Mouse (Mus musculus): Measurements from ENCODE around the gene Ipmk.
"Not testable (repeated sequence)": the region's sequence is repeated elsewhere in the genome, so short reads cannot be mapped to it uniquely, and the experiment has no call there.

Ipmk gene

GRCm38 (mm10) chr10:71422047-71423037 lies 74.8 kb downstream of the Ipmk start:
- DNase-seq (ENCODE audit: low spot score in 2 of 2): peak in 1 of 2 experiments; percentile 28

DNA sequence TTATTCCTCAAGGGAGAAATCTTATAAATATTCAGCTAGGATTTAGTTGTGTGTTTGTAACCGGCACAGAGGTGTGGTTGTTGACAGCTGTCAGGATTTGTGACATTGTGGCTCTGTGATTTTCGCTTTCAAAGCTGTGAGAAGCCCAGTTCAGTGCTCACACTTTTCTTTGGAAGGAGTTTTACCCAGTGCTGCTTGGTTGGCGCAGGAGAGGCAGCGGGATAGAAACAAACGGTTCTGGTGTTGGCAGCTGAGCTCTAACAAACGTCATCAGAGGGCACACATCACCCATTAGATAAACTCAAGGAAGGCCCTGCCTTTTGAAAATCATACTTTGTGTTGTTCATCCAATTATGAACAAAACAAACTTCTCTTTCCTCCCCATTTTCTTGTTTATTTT lies 79.2 kb downstream of the Ipmk start:
- no peak for DNase-seq (ENCODE audit: low spot score in 2 of 2)

DNA sequence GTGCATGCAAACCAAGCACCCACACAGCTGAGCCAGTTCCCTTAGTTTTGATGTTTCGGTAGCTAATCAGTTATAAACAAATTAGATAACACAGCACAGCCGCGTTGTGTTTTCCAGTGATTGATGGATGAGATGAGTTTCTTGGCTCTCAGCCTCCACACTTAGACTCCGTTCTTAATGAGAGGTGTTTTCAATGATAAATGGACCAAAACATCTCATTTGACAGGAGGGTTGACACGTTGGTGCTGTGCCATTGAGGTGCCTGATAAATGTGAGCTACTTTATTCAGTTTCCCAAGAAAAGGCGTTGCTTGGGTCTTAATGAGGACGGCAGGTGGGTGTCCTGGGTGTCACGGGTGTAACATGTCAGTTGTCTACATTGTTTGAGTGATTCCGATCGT lies 79.8 kb downstream of the Ipmk start:
- DNase-seq (ENCODE audit: low spot score in 2 of 2): no peak

DNA sequence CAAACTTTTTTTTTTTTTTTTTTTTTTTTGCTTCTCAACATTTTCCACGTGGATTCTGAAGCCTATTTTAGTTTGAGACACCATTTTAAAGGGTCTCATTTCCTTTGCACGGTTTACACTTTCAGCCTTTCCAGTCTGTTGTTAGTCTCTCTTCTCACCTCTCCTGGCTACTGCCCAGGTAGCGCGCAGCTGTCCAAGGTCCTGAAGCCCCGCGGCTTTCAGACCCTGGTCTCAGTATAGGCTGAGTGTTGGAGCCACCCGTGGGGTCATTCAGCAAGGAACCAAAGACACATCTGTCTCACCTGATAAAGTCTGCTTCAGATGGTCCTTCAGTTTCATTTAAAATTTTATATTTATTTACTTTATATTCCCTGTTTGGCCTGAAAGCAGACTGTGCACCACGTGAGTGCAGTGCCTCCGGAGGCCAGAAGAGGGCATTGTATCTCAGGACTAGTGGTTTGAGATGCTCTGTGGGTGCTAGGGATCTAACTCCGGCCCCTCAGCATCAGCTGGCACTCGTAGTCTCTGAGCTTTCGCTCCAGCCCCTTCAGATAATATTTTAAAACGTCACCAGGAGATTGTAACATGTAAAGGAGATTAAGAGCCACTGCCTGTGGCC lies 80.8 kb downstream of the Ipmk start:
- DNase-seq (ENCODE audit: low spot score in 2 of 2): no peak

DNA sequence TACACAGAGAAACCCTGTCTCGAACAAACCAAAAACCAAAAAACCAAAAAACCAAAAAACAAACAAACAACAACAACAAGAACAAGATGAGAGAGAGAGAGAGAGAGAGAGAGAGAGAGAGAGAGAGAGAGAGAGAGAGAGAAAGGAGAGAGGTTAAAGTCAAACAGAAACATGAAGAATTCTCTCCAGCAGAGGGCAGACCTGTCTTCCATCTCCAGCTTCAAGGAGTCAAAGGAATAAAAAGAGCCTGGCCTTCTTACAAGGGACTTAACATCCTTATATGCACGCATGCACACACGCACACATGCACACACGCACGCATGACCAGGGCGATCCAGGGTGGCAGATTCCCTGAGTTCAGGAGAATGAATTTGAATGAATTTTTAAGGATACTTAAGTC lies 83.1 kb downstream of the Ipmk start:
- no peak for DNase-seq (ENCODE audit: low spot score in 2 of 2)

DNA sequence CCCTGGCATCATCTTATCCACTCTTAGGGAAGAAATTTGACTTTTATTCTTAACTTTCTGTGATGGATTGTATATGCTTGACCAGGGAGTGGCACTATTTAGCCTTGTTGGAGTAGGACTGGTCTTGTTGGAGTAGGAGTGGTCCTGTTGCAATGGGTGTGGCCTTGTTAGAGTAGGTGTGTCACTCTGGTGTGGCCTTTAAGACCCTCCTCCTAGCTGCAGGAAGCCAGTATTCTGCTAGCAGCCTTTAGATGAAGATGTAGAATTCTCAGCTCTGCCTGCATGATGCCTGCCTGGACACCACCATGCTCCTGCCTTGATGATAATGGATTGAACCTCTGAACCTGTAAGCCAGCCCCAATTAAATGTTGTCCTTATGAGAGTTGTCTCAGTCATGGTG lies 95.5 kb downstream of the Ipmk start:
- DNase-seq (ENCODE audit: low spot score in 2 of 2): no peak

DNA sequence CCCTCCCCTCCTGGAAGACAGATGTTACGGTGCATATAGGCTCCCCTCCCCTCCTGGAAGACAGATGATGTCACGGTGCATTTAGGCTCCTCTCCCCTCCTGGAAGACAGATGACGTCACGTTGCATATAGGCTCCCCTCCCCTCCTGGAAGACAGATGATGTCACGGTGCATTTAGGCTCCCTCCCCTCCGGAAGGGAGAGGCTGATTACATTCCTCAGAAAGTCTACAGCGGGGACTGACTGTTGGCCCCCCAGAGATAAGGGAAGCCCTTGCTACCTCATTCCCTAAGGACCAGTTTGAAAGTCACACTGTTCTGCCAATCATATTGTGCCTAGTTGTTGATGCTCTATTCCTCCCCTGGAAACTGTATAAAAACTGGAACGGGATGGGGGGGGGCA lies 100.1 kb downstream of the Ipmk start:
- DNase-seq (ENCODE audit: low spot score in 2 of 2): no peak

DNA sequence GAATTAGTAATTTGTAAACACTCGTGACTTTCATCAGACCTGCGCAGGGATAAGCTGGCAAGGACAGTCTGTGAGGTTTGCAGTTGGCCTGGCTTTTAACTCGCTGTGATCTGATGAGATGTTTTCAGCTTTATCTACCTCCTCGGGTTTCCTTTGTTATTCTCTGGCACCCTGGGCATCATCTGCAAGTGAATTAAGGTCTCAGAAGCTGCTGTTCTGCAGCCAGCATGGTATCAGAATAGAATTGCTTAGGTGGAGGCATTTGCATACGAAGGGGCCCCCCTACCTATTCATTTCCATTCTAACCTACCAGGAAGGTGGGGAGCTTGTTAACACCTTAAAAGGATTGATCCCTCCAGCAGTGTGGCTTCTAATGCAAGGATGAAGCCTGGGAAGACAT lies 100.7 kb downstream of the Ipmk start:
- DNase-seq (ENCODE audit: low spot score in 2 of 2): no peak

GRCm38 (mm10) chr10:71455355-71455754 lies 107.8 kb downstream of the Ipmk start:
- DNase-seq (ENCODE audit: low spot score in 2 of 2): no peak

DNA sequence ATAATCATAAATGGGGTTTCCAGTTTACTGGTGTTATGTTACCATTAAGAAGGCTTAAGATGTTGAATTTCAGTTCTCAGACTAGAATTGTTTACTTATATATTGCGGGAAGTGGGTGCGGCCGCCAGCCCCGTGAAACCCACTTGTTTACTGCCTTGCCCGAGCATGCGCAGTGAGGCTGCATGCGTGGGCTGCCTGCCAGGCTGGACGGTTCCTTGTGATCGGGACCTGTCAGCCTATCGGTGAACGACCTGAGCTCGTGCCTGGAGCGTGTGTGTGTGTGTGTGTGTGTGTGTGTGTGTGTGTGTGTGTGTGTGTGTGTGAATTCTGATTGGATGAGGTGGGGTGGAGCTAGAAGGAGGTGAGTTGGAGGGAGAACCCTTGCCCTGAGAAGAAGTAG lies 114.8 kb downstream of the Ipmk start:
- DNase-seq (ENCODE audit: low spot score in 2 of 2): not testable (repeated sequence)

DNA sequence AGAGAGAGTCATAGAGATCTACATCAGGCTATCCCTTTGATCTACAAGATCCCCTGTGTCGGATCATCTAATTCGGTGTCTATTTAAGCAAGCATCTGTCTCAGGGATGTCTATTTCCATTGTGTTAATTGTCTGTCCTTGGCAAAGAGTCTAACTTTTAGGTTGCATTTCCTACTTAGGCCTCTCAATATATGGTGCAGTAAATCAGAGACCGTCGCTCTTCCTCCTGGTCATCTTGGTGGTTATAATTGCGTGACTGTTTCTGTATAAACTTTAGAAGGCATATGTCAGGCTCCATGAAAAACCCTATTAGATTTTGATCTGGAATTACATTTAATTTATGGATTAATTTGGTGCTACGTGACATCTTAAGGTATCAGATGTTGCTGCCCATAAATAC lies 116.9 kb downstream of the Ipmk start:
- no peak for DNase-seq (ENCODE audit: low spot score in 2 of 2)

DNA sequence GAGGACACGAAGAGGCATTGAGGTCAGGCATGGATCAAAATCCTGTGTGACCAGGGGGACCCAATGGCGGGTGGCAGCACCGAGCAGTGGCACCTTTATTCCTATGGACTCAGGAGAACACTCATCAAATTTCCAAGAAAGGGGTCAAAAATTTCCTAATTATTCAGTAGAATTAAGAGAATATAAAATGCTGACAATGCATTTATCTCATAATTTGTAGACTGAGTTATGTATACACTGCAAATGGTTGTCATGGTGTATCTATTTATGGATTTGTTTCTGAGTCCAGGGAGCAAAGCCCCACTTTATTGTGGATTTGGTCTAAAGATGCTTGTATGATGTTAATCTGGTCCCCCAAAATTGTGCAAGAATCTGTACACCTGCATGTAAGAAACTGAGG lies 120.8 kb downstream of the Ipmk start:
- DNase-seq (ENCODE audit: low spot score in 2 of 2): no peak

- no peak for DNase-seq (ENCODE audit: low spot score in 2 of 2)
Observed at GRCm38 (mm10) chr10:71469751-71470150, 122.2 kb downstream of the Ipmk start.

GRCm38 (mm10) chr10:71472033-71472432 lies 124.5 kb downstream of the Ipmk start:
- no peak for DNase-seq (ENCODE audit: low spot score in 2 of 2)

GRCm38 (mm10) chr10:71473590-71473989 lies 126.0 kb downstream of the Ipmk start:
- no peak for DNase-seq (ENCODE audit: low spot score in 2 of 2)

GRCm38 (mm10) chr10:71476471-71477080 lies 129.0 kb downstream of the Ipmk start:
- DNase-seq (ENCODE audit: low spot score in 2 of 2): no peak

- no peak for DNase-seq (ENCODE audit: low spot score in 2 of 2)
Observed at GRCm38 (mm10) chr10:71477147-71477546, 129.6 kb downstream of the Ipmk start.

DNA sequence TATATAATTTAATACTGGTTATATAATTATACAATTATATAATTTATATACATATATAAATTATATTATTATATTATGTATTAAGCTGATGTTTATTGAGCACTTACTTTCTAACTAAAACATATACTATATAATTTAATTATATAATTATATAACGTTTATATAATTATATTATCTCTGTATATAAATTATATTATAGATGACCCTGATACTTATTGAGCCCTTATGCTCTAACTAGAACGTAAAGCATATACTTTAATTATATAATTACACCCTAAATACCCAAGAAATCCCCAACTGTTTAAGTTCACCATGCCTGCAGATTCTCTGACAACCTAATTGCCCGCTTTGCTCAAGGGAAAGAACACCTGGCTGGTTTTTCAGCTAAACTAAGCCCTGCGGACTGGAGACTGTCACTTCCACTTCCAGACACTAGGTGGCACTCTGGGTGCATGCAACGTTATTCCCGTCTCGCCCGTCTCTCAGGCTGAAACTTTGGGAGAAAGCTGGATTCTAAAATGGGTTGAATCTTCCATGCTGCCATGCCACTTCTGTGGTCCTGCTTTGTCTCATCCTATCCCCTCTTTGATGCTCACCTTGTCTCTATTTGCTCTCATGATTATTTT lies 132.2 kb downstream of the Ipmk start:
- DNase-seq (ENCODE audit: low spot score in 2 of 2): peak in 1 of 2 experiments; percentile 8
